Mouse (Mus musculus) ES-Bruce4 (cell line): ENCODE measurements around the gene Sptbn4. TPM values are rescaled to one million over a fixed set of nuclear protein-coding genes. Genes with fewer than 3 reads are reported as not detected.
A peak's percentile ranks its signal among the peaks of the same experiment; 100 is the strongest.

ENCODE experiments used
- H3K27ac ChIP-seq: 2 replicates; pipeline ENCODE4 v1.5.1; 2012; ENCODE audit warnings: low read length, inconsistent platforms; ENCODE audit not compliant: insufficient read depth
- H3K27me3 ChIP-seq: 2 replicates; pipeline ENCODE4 v1.6.1; 2012; ENCODE audit warnings: mild to moderate bottlenecking, low read length, inconsistent platforms; ENCODE audit not compliant: control insufficient read depth, poor library complexity, insufficient read depth, severe bottlenecking
- H3K36me3 ChIP-seq: 2 replicates; pipeline ENCODE4 v1.6.1; 2012; ENCODE audit warnings: inconsistent platforms, mild to moderate bottlenecking, low read length, moderate library complexity; ENCODE audit not compliant: control insufficient read depth, poor library complexity, insufficient read depth, severe bottlenecking
- H3K4me1 ChIP-seq: one replicate; pipeline ENCODE4 v1.8.1; 2011; ENCODE audit warnings: low read length; ENCODE audit not compliant: control insufficient read depth, insufficient read depth
- H3K4me3 ChIP-seq: 2 replicates; pipeline ENCODE4 v1.5.1; 2011; ENCODE audit warnings: low read depth, mild to moderate bottlenecking, low read length
- H3K9ac ChIP-seq: 2 replicates; pipeline ENCODE4 v1.6.1; 2012; ENCODE audit warnings: low read depth, mild to moderate bottlenecking, inconsistent platforms; ENCODE audit not compliant: poor library complexity, severe bottlenecking
- H3K9me3 ChIP-seq: replicated peaks from 2 replicates; pipeline ENCODE4 v1.6.1; 2012; ENCODE audit warnings: mild to moderate bottlenecking, low read length, inconsistent platforms; ENCODE audit not compliant: control insufficient read depth, poor library complexity, insufficient read depth, severe bottlenecking
- CTCF ChIP-seq: IDR thresholded peaks from one replicate; pipeline ENCODE4 v1.8.1; 2011; ENCODE audit warnings: low read depth, low read length
- EP300 ChIP-seq: IDR thresholded peaks from 2 replicates; pipeline ENCODE4 v1.6.1; 2011; ENCODE audit warnings: low read depth, low read length; ENCODE audit not compliant: insufficient read depth
- POLR2A ChIP-seq: IDR thresholded peaks from one replicate; pipeline ENCODE4 v1.8.1; 2011; ENCODE audit warnings: low read length; ENCODE audit not compliant: insufficient read depth
- polyA plus RNA-seq: library from polyadenylated mRNA; stranded (reverse); fragments of >200 nt; gene quantifications from 2 replicates; pipeline ENCODE4 v1.2.4, GENCODE M21; 2011; ENCODE audit warnings: low read depth; ENCODE audit not compliant: missing spikeins, insufficient read depth, insufficient read length

Sptbn4 gene
- polyA plus RNA-seq, 1 experiment: 6.0 TPM

DNA sequence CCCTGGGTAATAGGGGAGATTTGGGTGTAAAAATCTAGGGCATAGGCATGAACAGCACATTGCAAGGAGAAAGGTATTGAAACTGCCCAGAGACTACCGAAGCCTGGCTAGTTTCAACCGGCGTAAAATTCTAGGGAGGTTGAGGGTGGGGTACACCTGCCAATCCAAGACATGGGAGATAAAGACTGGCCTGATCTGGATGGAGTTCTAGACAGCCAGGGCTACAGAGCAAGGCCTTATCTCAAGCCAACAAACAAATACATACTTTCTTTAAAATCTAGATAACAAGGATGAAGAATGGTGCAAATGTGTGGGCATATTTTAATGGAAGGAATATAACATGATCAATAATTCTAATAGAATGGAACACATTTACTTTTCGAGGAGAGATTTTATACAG lies 92.7 kb downstream of the Sptbn4 start:
- Histone ChIP-seq H3K27ac (peak overlapping the region; percentile 42; the same call in 1 of the 2 replicates), H3K9ac (peak overlapping the region; percentile 78)
- TF ChIP-seq POLR2A (no peak), EP300 (no peak)

DNA sequence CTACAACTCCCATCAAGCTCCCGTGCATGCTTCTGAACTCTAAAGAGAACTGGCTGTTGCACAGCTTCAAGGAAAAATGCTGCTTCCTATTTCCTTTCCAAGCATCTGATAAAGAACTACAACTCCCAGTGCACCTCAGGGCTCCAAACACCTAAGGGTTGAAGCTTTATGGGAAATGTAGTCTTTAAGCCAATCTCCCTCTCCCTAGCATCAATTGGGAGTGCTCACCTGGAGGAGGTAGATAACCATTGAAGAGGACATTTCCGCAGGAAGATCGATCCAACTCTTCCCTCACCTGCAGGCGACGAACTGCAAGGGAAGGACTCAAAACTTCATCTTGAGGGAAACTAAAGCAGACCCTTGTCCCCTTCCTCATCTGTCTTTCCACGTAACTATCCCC lies 93.3 kb downstream of the Sptbn4 start:
- TF ChIP-seq CTCF: no peak
- no peak for TF ChIP-seq POLR2A
- no peak for TF ChIP-seq EP300
- H3K27me3 ChIP-seq: no peaks in the 10 kb centered on the region
- peaks cover 5% of the 10 kb centered on the region for H3K36me3 ChIP-seq
- H3K4me3 ChIP-seq: peak overlapping the region; percentile 53
- H3K9me3 ChIP-seq: no peaks in the 10 kb centered on the region
- peak overlapping the region; percentile 78 for H3K9ac ChIP-seq
- H3K4me1 ChIP-seq: no peaks in the 10 kb centered on the region
- no peak overlapping the region for H3K27ac ChIP-seq

More for the DNA sequence above, 92.7 kb downstream of the Sptbn4 start:
- Histone ChIP-seq H3K27me3 (no peaks in the 10 kb centered on the region), H3K4me3 (peak overlapping the region; percentile 46), H3K4me1 (no peaks in the 10 kb centered on the region), H3K9me3 (no peaks in the 10 kb centered on the region), H3K36me3 (peaks cover 5% of the 10 kb centered on the region)

DNA sequence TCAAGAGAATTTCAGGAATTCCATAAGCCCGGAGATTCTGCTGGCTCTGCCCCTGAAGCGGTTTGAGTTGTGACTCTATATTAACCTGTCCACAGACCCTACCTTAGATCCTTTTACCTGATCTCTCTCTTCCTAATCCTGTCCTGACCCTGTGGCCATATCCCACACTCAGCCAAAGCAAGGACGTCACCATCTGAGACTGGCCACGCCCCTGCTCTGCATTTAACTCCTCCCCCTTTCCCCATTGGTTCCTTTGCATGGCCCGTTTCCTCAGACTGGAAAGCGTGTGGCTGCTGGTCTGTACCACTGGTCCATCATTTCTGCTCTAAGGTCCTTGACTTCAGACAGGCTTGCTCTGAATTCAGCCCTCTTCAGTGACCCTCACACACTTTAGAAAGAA lies 102.0 kb downstream of the Sptbn4 start:
- no peak for TF ChIP-seq EP300
- TF ChIP-seq CTCF: no peak
- TF ChIP-seq POLR2A: peak; percentile 62
- H3K36me3 ChIP-seq: peaks cover 7% of the 10 kb centered on the region
- peak overlapping the region; percentile 46 for H3K4me3 ChIP-seq
- no peaks in the 10 kb centered on the region for H3K9me3 ChIP-seq
- H3K27me3 ChIP-seq: no peaks in the 10 kb centered on the region
- H3K27ac ChIP-seq: peak overlapping the region; percentile 66
- no peak overlapping the region for H3K9ac ChIP-seq
- H3K4me1 ChIP-seq: peaks cover 6% of the 10 kb centered on the region

DNA sequence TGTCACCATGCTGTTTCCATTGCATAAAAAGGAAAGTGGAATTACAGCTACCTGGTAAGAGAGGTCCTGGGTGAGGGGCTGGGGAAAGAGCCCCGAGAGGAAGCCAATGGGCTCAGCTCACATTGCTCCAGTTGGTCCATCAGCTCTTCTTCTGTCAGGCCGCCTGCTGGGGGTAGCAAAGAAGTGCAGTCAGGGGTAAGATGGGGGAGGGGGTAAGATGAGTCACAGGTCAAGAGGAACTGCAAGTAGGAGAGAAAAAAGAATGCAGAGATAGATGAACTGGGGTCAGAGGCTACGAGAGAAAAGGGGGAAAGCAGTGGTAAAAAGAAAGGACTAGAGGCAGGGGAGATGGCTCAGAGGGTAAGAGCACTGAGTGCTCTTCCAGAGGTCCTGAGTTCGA lies 104.9 kb downstream of the Sptbn4 start:
- no peak overlapping the region for H3K4me3 ChIP-seq
- H3K36me3 ChIP-seq: 0 out of 2 replicates have a peak, but pooled peaks cover 5% of the 10 kb centered on the region
- peak; percentile 44 for TF ChIP-seq CTCF
- TF ChIP-seq EP300: no peak
- no peak overlapping the region for H3K9ac ChIP-seq
- no peak overlapping the region for H3K27ac ChIP-seq
- H3K27me3 ChIP-seq: no peaks in the 10 kb centered on the region
- peaks cover 6% of the 10 kb centered on the region for H3K4me1 ChIP-seq
- no peaks in the 10 kb centered on the region for H3K9me3 ChIP-seq

DNA sequence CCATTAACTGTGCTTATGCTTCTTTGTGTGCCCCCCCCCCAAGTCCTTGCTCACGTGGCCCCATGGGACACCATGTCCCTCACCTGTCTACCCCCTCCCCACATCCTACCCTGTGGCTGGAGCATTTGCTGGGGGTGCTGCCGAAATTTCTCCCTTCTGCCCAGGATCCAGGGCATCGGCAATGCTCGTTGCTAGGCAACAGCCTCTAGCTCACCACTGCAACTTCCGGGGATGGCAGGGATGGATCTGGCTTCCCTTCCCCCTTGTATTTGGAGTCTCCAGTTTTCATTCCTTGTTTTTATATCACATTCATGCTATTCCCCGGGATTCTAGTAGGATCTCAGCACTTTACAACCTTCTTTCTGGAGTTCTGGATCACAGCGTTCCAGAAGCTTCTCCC lies 108.0 kb downstream of the Sptbn4 start:
- Histone ChIP-seq H3K27me3 (no peaks in the 10 kb centered on the region), H3K36me3 (0 out of 2 replicates have a peak, but pooled peaks cover 5% of the 10 kb centered on the region), H3K9me3 (no peaks in the 10 kb centered on the region), H3K4me3 (no peak overlapping the region), H3K27ac (no peak overlapping the region), H3K9ac (no peak overlapping the region), H3K4me1 (peaks cover 4% of the 10 kb centered on the region)
- TF ChIP-seq POLR2A (no peak), EP300 (no peak), CTCF (no peak)

DNA sequence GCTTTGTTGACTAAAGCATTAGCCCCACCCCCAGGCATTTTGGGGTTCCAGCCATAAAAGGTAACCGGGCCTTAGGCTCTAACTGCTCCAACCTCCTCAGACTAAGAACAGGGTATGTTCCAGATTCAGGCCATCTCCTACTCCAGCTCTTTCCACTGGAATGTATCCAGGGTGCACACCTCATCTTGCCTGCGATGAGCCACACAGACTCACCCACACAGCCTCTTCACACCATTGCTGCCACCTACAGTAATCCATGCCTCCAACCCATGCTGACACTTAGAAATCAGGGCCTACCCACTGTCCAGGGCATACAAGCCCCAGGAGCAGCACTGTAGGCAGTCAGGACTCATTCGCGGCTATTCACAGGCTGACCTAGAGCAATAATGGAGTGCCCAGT lies 108.4 kb downstream of the Sptbn4 start:
- peaks cover 4% of the 10 kb centered on the region for H3K4me1 ChIP-seq
- 0 out of 2 replicates have a peak, but pooled peaks cover 5% of the 10 kb centered on the region for H3K36me3 ChIP-seq
- no peak overlapping the region for H3K9ac ChIP-seq
- no peak overlapping the region for H3K27ac ChIP-seq
- no peaks in the 10 kb centered on the region for H3K9me3 ChIP-seq
- no peak overlapping the region for H3K4me3 ChIP-seq
- H3K27me3 ChIP-seq: no peaks in the 10 kb centered on the region
- TF ChIP-seq CTCF (no peak), EP300 (no peak), POLR2A (no peak)
